Mouse (Mus musculus) megakaryocyte, embryonic 14.5 days (primary cell): ENCODE measurements around the gene Bco1. TPM values are rescaled to one million over a fixed set of nuclear protein-coding genes. Genes with fewer than 3 reads are reported as not detected.

Experiments used
- H3K27me3 ChIP-seq: replicated peaks from 2 replicates; pipeline ENCODE3; 2012; ENCODE audit warnings: inconsistent platforms
- H3K36me3 ChIP-seq: replicated peaks from 2 replicates; pipeline ENCODE3; 2012; ENCODE audit warnings: low read length, inconsistent platforms, mixed read lengths
- H3K4me1 ChIP-seq: 2 replicates; pipeline ENCODE4 v1.6.1; 2012; ENCODE audit warnings: inconsistent platforms
- H3K4me3 ChIP-seq: replicated peaks from 2 replicates; pipeline ENCODE3; 2012; ENCODE audit warnings: moderate library complexity, mild to moderate bottlenecking, inconsistent platforms
- H3K9me3 ChIP-seq: 2 replicates; pipeline ENCODE4 v1.6.1; 2012; ENCODE audit warnings: inconsistent platforms
- FLI1 ChIP-seq: IDR thresholded peaks from 2 replicates; pipeline ENCODE4 v1.6.1; 2012; ENCODE audit warnings: low read length, inconsistent platforms, mixed read lengths
- GATA1 ChIP-seq: IDR thresholded peaks from 3 replicates; pipeline ENCODE4 v1.6.1; 2012; ENCODE audit warnings: mixed read lengths, low read length, inconsistent platforms, borderline replicate concordance
- polyA plus RNA-seq: library from polyadenylated mRNA; stranded (reverse); fragments of >175 nt; gene quantifications from 2 replicates; pipeline ENCODE4 v1.2.3, GENCODE M21; 2012; ENCODE audit warnings: low replicate concordance; ENCODE audit not compliant: insufficient read depth

The Bco1 gene
- polyA plus RNA-seq, 1 experiment, result 0.30 TPM

DNA sequence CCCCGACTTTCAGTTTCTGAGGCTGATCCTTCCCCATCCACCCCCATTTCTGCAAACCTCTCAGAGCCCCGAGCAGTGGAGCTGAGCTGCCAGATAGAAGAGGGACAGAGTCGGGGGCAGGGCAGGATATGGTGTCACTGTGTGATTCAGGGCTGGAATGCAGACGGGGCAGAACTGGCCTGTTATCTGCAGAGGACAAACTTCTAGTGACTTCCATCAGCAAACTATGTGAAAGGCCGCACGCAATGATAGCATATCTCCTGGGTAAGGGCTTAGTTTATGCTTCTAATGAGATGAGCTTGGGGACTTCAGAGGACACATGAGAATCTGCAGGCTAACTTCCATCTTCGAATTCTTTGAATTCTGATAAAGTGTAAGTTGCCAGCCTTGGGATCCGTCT lies 10.1 kb upstream of the Bco1 start:
- Histone ChIP-seq H3K36me3 (peaks cover 12% of the 10 kb centered on the region), H3K4me3 (peak overlapping the region; percentile 81), H3K27me3 (peaks cover 17% of the 10 kb centered on the region), H3K9me3 (peaks cover 16% of the 10 kb centered on the region), H3K4me1 (peaks cover 94% of the 10 kb centered on the region)
- peak; percentile 45; the same call in 1 of the 3 replicates for TF ChIP-seq GATA1
- TF ChIP-seq FLI1, result no peak

DNA sequence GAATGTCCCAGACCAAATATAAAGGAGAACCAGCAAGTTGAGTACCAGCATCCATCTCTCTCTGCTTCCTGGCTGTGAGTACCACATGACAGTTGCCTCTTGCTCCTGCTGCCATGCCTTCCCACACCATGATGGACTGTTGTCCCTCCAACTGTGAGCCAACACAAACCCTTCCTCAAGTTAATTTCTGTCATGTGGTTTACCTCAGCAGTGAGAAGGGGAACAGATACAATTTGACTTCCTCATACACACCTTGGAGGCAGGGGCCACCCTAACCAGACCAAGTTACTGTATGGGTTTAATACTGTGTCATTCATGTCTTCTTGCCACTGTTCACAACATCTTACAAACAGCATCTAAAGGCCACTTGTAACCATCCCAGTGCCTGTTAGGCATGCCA lies 8.6 kb upstream of the Bco1 start:
- Histone ChIP-seq H3K4me3 (peak overlapping the region; percentile 64), H3K36me3 (peaks cover 17% of the 10 kb centered on the region), H3K4me1 (peaks cover 84% of the 10 kb centered on the region), H3K9me3 (peaks cover 30% of the 10 kb centered on the region), H3K27me3 (peaks cover 6% of the 10 kb centered on the region)
- no peak for TF ChIP-seq FLI1
- TF ChIP-seq GATA1, result no peak

DNA sequence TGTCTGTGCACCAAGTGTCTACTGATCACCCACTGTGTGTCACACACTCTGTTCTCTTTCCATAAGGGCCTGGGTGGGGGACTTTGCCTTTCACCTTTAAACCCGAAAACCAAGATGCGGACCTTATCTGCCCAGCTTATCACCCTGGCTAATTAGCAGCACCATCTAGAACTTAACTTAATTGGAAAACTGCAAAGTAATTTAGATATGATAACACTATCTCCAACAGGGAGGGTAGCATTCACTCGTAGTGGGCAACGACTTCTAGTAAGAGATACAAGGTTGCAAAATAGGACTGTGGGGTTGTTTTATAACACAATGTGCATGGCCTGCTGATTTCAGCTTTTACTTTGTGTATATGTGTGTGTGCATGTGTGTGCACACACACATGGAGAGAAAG lies 5.9 kb upstream of the Bco1 start:
- Histone ChIP-seq H3K27me3 (peaks cover 3% of the 10 kb centered on the region), H3K4me3 (no peak overlapping the region), H3K4me1 (peaks cover 64% of the 10 kb centered on the region), H3K36me3 (peaks cover 17% of the 10 kb centered on the region), H3K9me3 (peaks cover 38% of the 10 kb centered on the region)
- TF ChIP-seq GATA1, result no peak
- TF ChIP-seq FLI1, result no peak

DNA sequence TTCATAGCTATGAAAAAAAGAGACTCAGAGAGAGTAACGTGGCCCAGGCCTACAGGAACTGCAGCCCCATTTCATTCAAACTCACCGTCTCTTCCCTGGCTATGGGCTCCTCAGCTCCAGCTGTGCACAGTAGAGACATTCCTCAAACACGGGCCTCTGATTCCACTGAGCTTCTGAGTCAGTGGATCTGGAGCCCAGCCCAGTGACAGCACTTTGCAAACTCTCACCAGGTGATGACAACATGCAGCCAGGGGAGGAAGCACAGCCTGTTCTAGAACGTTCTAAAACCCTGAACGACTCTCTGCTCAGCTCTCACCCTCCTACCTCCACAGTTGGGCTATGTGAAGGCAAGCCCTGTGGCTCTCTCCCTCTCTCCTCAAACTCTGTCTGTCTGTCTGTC lies 1.6 kb upstream of the Bco1 start:
- Histone ChIP-seq H3K36me3 (peaks cover 9% of the 10 kb centered on the region), H3K4me3 (no peak overlapping the region), H3K27me3 (peaks cover 24% of the 10 kb centered on the region), H3K9me3 (peaks cover 35% of the 10 kb centered on the region), H3K4me1 (peaks cover 34% of the 10 kb centered on the region)
- TF ChIP-seq GATA1, result no peak
- no peak for TF ChIP-seq FLI1

DNA sequence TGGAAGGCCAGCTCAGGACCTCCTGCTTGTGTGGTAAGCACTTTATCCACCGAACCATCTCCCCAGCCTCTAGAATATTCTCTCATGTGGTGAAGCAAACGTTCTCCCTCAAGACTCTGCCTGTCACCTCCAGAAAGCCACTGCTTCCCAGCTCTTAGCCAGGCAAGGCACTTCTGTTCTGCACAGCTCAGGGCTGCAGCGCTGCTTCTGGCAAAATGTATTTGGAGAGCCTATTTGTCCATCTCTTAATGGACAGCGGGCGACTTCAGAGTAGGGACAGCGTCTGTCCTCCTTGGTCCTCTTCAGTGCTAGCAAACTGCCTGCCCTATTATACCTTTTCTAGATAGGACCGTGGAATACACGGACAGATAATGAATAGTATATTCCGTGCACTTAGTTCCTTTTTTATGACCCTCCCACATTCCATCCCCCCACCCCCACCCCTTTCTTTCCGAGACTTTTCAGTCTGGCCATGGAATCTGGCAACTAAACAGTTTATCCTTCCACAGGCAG lies 1.5 kb downstream of the Bco1 start:
- Histone ChIP-seq H3K4me1 (peaks cover 23% of the 10 kb centered on the region), H3K27me3 (peaks cover 26% of the 10 kb centered on the region), H3K9me3 (peaks cover 29% of the 10 kb centered on the region), H3K4me3 (no peak overlapping the region), H3K36me3 (no peaks in the 10 kb centered on the region)
- TF ChIP-seq FLI1, result no peak

DNA sequence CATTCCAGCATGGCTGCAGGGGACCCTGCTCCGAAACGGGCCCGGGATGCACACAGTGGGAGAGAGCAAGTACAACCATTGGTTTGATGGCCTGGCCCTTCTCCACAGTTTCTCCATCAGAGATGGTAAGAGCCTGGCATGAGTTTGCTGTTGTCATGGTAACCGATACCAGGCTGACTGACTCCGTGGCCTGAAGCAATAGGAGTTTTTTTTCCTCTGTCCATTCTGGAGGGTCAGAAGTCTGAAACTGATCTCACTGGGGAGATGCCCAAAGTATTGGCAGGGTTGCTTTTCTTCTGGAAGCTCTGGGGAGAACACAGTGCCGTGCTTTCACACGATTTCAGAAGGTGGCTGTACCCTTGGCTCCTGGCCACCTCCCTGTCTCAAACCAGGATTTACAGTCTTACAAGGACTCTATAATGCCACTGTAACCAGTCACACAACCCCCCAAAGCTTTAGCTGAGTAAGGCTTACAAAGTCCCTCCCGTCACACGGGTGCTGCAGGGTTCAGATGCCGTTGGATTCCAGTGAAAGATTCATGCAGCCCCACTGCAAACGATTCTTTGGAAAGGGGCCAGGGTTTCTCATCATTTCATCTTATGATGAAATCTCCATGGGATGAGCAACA lies 2.0 kb downstream of the Bco1 start:
- H3K4me3 ChIP-seq, result no peak overlapping the region
- no peak for TF ChIP-seq GATA1
- TF ChIP-seq FLI1, result no peak

DNA sequence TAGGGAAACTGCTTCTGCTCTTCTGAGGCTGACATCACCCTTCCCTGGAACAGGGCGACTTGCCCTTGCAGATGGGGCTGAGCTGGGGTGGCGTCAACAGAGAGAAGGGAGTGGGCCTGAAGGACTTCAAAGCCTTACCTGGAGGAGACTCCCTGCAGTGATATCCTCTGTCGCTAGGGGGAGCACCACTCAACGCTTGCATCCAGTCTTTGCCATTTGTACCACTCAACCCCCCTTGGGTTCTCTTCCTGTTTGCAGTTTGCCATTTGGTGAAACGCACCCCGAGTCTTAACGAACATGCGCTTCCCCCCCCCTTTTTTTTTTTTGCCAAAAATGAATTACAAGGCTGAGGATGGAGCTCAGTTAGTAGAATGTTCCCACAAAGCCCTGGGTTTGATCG lies 11.9 kb downstream of the Bco1 start:
- Histone ChIP-seq H3K36me3 (no peaks in the 10 kb centered on the region), H3K4me1 (peaks cover 41% of the 10 kb centered on the region), H3K9me3 (peaks cover 15% of the 10 kb centered on the region), H3K27me3 (peaks cover 2% of the 10 kb centered on the region), H3K4me3 (peak overlapping the region; percentile 23)
- TF ChIP-seq GATA1 (no peak), FLI1 (no peak)

More for the DNA sequence above, 2.0 kb downstream of the Bco1 start:
- Histone ChIP-seq H3K4me1 (peaks cover 20% of the 10 kb centered on the region), H3K27me3 (peaks cover 29% of the 10 kb centered on the region), H3K9me3 (peaks cover 28% of the 10 kb centered on the region), H3K36me3 (no peaks in the 10 kb centered on the region)

DNA sequence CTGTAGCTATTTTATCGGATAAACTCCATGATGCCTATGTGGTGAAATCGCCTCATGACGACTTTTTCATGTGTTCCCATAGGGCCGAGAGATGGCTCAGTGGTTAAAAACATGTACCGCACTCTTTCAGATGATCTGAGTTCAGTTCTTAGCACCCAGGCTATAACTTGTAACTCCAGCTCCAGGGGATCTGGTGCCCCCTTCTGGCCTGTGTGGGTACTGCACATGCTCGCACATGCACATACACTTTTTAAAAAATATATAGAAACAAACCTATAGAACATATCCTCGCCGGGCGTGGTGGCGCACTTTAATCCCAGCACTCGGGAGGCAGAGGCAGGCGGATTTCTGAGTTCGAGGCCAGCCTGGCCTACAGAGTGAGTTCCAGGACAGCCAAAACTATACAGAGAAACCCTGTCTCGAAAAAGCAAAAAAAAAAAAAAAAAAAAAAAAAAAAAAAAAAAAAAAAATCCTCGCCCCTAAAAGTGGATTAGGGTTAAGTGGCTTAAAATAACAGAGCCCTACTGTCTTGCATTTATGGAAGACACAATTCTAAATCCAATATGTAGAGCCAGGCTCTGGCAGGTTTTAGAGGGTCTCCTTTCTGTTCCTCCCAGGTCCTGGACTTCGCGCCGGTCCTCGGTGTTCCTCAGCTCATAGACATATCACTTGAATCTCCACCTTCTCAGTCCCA lies 13.5 kb downstream of the Bco1 start:
- TF ChIP-seq GATA1 (no peak), FLI1 (no peak)
- peaks cover 57% of the 10 kb centered on the region for H3K4me1 ChIP-seq

DNA sequence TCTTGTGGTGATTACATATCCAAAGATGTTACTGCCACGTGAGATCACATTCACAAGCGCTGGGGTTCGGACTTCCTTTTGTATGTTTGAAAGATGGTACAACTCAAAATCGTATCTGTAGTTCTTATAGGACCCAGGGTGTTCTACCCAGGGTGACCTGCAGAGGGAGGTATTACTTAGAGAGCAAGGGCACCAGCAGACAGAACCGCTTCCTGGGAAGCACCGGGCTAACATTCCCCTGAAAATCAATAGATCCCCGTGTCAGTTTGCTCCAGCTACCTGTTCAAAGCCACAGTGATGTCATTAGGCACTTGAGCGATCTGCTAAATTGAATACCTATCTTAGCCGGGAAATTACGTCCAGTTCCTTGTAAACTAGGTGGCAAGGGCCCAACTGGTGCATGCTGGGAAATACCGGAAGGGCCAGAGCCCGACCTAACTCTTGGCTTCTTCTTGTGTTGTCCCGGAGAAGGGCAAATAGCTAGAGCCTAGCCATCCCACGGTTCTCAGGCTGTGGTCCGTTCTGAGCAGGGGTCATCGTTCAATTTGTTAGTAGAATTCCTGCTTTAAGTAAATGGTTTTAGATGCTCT lies 14.2 kb downstream of the Bco1 start:
- peaks cover 7% of the 10 kb centered on the region for H3K9me3 ChIP-seq
- no peaks in the 10 kb centered on the region for H3K36me3 ChIP-seq
- TF ChIP-seq FLI1 (no peak), GATA1 (no peak)
- H3K27me3 ChIP-seq, result no peaks in the 10 kb centered on the region
- peaks cover 63% of the 10 kb centered on the region for H3K4me1 ChIP-seq
- no peak overlapping the region for H3K4me3 ChIP-seq

More for the DNA sequence above, 13.5 kb downstream of the Bco1 start:
- Histone ChIP-seq H3K9me3 (peaks cover 8% of the 10 kb centered on the region), H3K36me3 (no peaks in the 10 kb centered on the region), H3K27me3 (peaks cover 2% of the 10 kb centered on the region), H3K4me3 (no peak overlapping the region)

DNA sequence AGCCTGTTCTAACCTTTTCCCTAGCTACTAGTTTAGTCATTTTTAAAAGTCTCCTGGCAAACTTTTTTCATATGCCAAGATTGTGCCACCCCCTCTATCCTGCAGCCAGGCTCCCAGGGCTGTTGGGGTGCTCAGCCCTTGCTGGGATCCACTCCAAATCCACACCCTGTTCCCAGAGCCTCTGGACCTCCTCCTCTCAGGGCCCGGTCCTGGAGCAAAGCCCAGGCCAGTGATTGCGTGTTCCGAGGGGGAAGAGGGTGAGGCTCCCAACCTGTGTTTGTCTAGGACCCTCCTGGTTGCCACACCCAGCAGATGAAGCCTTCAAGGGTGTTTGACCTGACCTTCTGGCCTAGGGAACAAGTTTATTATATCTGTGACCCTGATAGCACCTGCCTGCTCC lies 16.0 kb downstream of the Bco1 start:
- H3K27me3 ChIP-seq, result no peaks in the 10 kb centered on the region
- H3K4me1 ChIP-seq, result peaks cover 73% of the 10 kb centered on the region
- H3K36me3 ChIP-seq, result no peaks in the 10 kb centered on the region
- TF ChIP-seq FLI1, result no peak
- no peak overlapping the region for H3K4me3 ChIP-seq
- peaks cover 7% of the 10 kb centered on the region for H3K9me3 ChIP-seq
